Mouse (Mus musculus) kidney, postnatal 0 days (tissue): ENCODE measurements around the gene Cavin4. TPM values are rescaled to one million over a fixed set of nuclear protein-coding genes. Genes with fewer than 3 reads are reported as not detected.

Experiments used
- ATAC-seq: fragments of 200-750 bp; cut with Nextera tagmentation; replicated peaks from 2 replicates; pipeline ENCODE4 v1.8.0; 2017; ENCODE audit warnings: low read depth, moderate number of reproducible peaks, moderate TSS enrichment, moderate library complexity; ENCODE audit not compliant: low FRiP score
- DNase-seq: peaks from one replicate; pipeline ENCODE4 v3.0.0-alpha.2; 2016; ENCODE audit warnings: low spot score
- H3K27ac ChIP-seq: fragments of 300-500 bp; sonication (generic); 2 replicates; pipeline ENCODE4 v1.5.1; 2014; ENCODE audit warnings: mild to moderate bottlenecking
- H3K27me3 ChIP-seq: fragments of 300-500 bp; sonication (generic); 2 replicates; pipeline ENCODE4 v1.6.1; 2014; ENCODE audit warnings: low read length, mixed read lengths; ENCODE audit not compliant: insufficient read depth
- H3K36me3 ChIP-seq: fragments of 300-500 bp; sonication (generic); 2 replicates; pipeline ENCODE4 v1.6.1; 2014; ENCODE audit warnings: low read length, mixed read lengths; ENCODE audit not compliant: insufficient read depth
- H3K4me1 ChIP-seq: fragments of 300-500 bp; sonication (generic); replicated peaks from 2 replicates; pipeline ENCODE4 v1.6.1; 2014; ENCODE audit warnings: antibody characterized with exemption, low read length, mixed read lengths; ENCODE audit not compliant: insufficient read depth
- H3K4me2 ChIP-seq: fragments of 300-500 bp; sonication (generic); 2 replicates; pipeline ENCODE4 v1.6.1; 2014; ENCODE audit warnings: mild to moderate bottlenecking, low read length, moderate library complexity, mixed read lengths
- H3K4me3 ChIP-seq: fragments of 300-500 bp; sonication (generic); replicated peaks from 2 replicates; pipeline ENCODE4 v1.5.1; 2014; ENCODE audit warnings: low read depth, low read length
- H3K9ac ChIP-seq: fragments of 300-500 bp; sonication (generic); 2 replicates; pipeline ENCODE4 v1.6.1; 2014; ENCODE audit warnings: low read depth, low read length
- H3K9me3 ChIP-seq: fragments of 300-500 bp; sonication (generic); replicated peaks from 2 replicates; pipeline ENCODE4 v1.6.1; 2016; ENCODE audit warnings: low read length, inconsistent platforms, mixed read lengths
- CTCF ChIP-seq: IDR thresholded peaks from 2 replicates; pipeline ENCODE4 v1.5.1; 2016; ENCODE audit warnings: antibody characterized with exemption, low read depth, mild to moderate bottlenecking, moderate library complexity
- WGBS: fragments of 180-500 bp; shearing (Covaris S2); extraction: QIAGEN DNeasy Blood & Tissue Kit; methylation state at CpG from one replicate; pipeline ENCODE4 v1.1.7; 2014; 5-methylcytosine and 5-hydroxymethylcytosine counted together
- polyA plus RNA-seq: library from polyadenylated mRNA; unstranded; fragments of >200 nt; fragmentation: Nextera tagmentation; extraction: Ambion mirVana; gene quantifications from 2 replicates; pipeline ENCODE4 v1.2.1, GENCODE M21; 2015

Cavin4 gene
- 0.26 and 0.38 TPM in 2 replicates for polyA plus RNA-seq

GRCm38 (mm10) chr4:48663271-48663670, at the start of gene Cavin4:
TSS of gene Cavin4 (plus strand) at chr4:48663514.
- no peak within 1 kb of the TSS for H3K9ac ChIP-seq
- H3K4me3 ChIP-seq = no peak within 1 kb of the TSS
- ATAC-seq (no peak), DNase-seq (no peak)
- 83% methylated on average over 10 of the region's 10 CpGs for WGBS
- no peak within 1 kb of the TSS for H3K4me2 ChIP-seq
- TF ChIP-seq CTCF = no peak
- H3K27me3 ChIP-seq = no peaks in the 10 kb centered on the region
- no peak within 1 kb of the TSS for H3K27ac ChIP-seq
- peaks cover 9% of the 10 kb centered on the region for H3K36me3 ChIP-seq
- H3K9me3 ChIP-seq = no peaks in the 10 kb centered on the region
- no peaks in the 10 kb centered on the region for H3K4me1 ChIP-seq

GRCm38 (mm10) chr4:48615483-48615882, 47.8 kb upstream of the Cavin4 start:
- no peaks in the 10 kb centered on the region for H3K9me3 ChIP-seq
- H3K27ac ChIP-seq = no peak overlapping the region
- DNase-seq = no peak
- H3K27me3 ChIP-seq = no peaks in the 10 kb centered on the region
- no peaks in the 10 kb centered on the region for H3K4me1 ChIP-seq
- 93% methylated on average over 4 of the region's 4 CpGs for WGBS
- H3K36me3 ChIP-seq = 0 out of 2 replicates have a peak, but pooled peaks cover 3% of the 10 kb centered on the region
- no peak overlapping the region for H3K4me2 ChIP-seq
- TF ChIP-seq CTCF = no peak
- H3K4me3 ChIP-seq = no peak overlapping the region
- no peak overlapping the region for H3K9ac ChIP-seq
- ATAC-seq = no peak

- Histone ChIP-seq H3K27ac (no peak overlapping the region), H3K9me3 (no peaks in the 10 kb centered on the region), H3K4me1 (no peaks in the 10 kb centered on the region), H3K9ac (no peak overlapping the region), H3K4me2 (no peak overlapping the region), H3K4me3 (no peak overlapping the region), H3K27me3 (no peaks in the 10 kb centered on the region), H3K36me3 (0 out of 2 replicates have a peak, but pooled peaks cover 3% of the 10 kb centered on the region)
- no peak for DNase-seq
- no peak for ATAC-seq
- no peak for TF ChIP-seq CTCF
- WGBS = 96% methylated on average over 15 of the region's 15 CpGs
Observed at GRCm38 (mm10) chr4:48617201-48617600, 46.1 kb upstream of the Cavin4 start.

GRCm38 (mm10) chr4:48620121-48620520, 43.2 kb upstream of the Cavin4 start:
- no peaks in the 10 kb centered on the region for H3K4me1 ChIP-seq
- DNase-seq = no peak
- no peak overlapping the region for H3K9ac ChIP-seq
- no peak for ATAC-seq
- no peaks in the 10 kb centered on the region for H3K9me3 ChIP-seq
- 72% methylated on average over 6 of the region's 6 CpGs for WGBS
- no peak overlapping the region for H3K27ac ChIP-seq
- no peak overlapping the region for H3K4me3 ChIP-seq
- 0 out of 2 replicates have a peak, but pooled peaks cover 3% of the 10 kb centered on the region for H3K36me3 ChIP-seq
- TF ChIP-seq CTCF = no peak
- no peak overlapping the region for H3K4me2 ChIP-seq
- no peaks in the 10 kb centered on the region for H3K27me3 ChIP-seq

GRCm38 (mm10) chr4:48622246-48622645, 41.1 kb upstream of the Cavin4 start:
- TF ChIP-seq CTCF = no peak
- DNase-seq (no peak), ATAC-seq (no peak)
- Histone ChIP-seq H3K9me3 (no peaks in the 10 kb centered on the region), H3K36me3 (no peaks in the 10 kb centered on the region), H3K4me3 (no peak overlapping the region), H3K27ac (no peak overlapping the region), H3K9ac (no peak overlapping the region), H3K4me1 (no peaks in the 10 kb centered on the region), H3K4me2 (no peak overlapping the region), H3K27me3 (no peaks in the 10 kb centered on the region)
- 67% methylated on average over 6 of the region's 6 CpGs for WGBS

GRCm38 (mm10) chr4:48622946-48623345, 40.4 kb upstream of the Cavin4 start:
- Histone ChIP-seq H3K4me3 (no peak overlapping the region), H3K4me1 (no peaks in the 10 kb centered on the region), H3K4me2 (no peak overlapping the region), H3K9ac (no peak overlapping the region), H3K27me3 (no peaks in the 10 kb centered on the region), H3K27ac (no peak overlapping the region), H3K36me3 (no peaks in the 10 kb centered on the region), H3K9me3 (no peaks in the 10 kb centered on the region)
- TF ChIP-seq CTCF = no peak
- 94% methylated on average over 7 of the region's 7 CpGs for WGBS
- ATAC-seq = no peak
- DNase-seq = no peak

GRCm38 (mm10) chr4:48624961-48625360, 38.4 kb upstream of the Cavin4 start:
- no peak for TF ChIP-seq CTCF
- DNase-seq (no peak), ATAC-seq (no peak)
- Histone ChIP-seq H3K9me3 (no peaks in the 10 kb centered on the region), H3K4me2 (no peak overlapping the region), H3K36me3 (0 out of 2 replicates have a peak, but pooled peaks cover 5% of the 10 kb centered on the region), H3K9ac (no peak overlapping the region), H3K27ac (no peak overlapping the region), H3K27me3 (no peaks in the 10 kb centered on the region), H3K4me3 (no peak overlapping the region), H3K4me1 (no peaks in the 10 kb centered on the region)
- WGBS = 76% methylated on average over 6 of the region's 6 CpGs
